Mouse (Mus musculus) limb, embryonic 11.5 days (tissue): ENCODE data around the gene Lrrc66. TPM values are rescaled to one million over a fixed set of nuclear protein-coding genes. Genes with fewer than 3 reads are reported as not detected.
"Not testable (repeated sequence)": the region's sequence is repeated elsewhere in the genome, so short reads cannot be mapped to it uniquely, and the experiment has no call there.

Experiments
- ATAC-seq: fragments of 200-750 bp; cut with Nextera tagmentation; 2 replicates; pipeline ENCODE4 v1.8.0; 2017; ENCODE audit warnings: low read depth; ENCODE audit not compliant: insufficient number of reproducible peaks, low FRiP score, low TSS enrichment
- DNase-seq: peaks from one replicate; pipeline ENCODE4 v3.0.0-alpha.2; 2015; ENCODE audit warnings: low spot score
- H3K27ac ChIP-seq: fragments of 300-500 bp; sonication (generic); replicated peaks from 2 replicates; pipeline ENCODE4 v1.5.1; 2014; ENCODE audit warnings: low read depth, mild to moderate bottlenecking, low read length
- H3K27me3 ChIP-seq: fragments of 300-500 bp; sonication (generic); 2 replicates; pipeline ENCODE4 v1.6.1; 2014; ENCODE audit warnings: mild to moderate bottlenecking, low read length, mixed read lengths; ENCODE audit not compliant: control insufficient read depth, insufficient read depth
- H3K36me3 ChIP-seq: fragments of 300-500 bp; sonication (generic); 2 replicates; pipeline ENCODE4 v1.6.1; 2014; ENCODE audit warnings: mild to moderate bottlenecking, low read length, moderate library complexity, mixed read lengths; ENCODE audit not compliant: control insufficient read depth, insufficient read depth
- H3K4me1 ChIP-seq: fragments of 300-500 bp; sonication (generic); 2 replicates; pipeline ENCODE4 v1.6.1; 2014; ENCODE audit warnings: low read length, mixed read lengths; ENCODE audit not compliant: control insufficient read depth, insufficient read depth
- H3K4me2 ChIP-seq: fragments of 300-500 bp; sonication (generic); 2 replicates; pipeline ENCODE4 v1.6.1; 2014; ENCODE audit warnings: low read depth, mild to moderate bottlenecking, moderate library complexity; ENCODE audit not compliant: severe bottlenecking
- H3K4me3 ChIP-seq: fragments of 300-500 bp; sonication (generic); 2 replicates; pipeline ENCODE4 v1.5.1; 2014; ENCODE audit warnings: low read depth, low read length
- H3K9ac ChIP-seq: fragments of 300-500 bp; sonication (generic); 2 replicates; pipeline ENCODE4 v1.6.1; 2014; ENCODE audit warnings: mild to moderate bottlenecking, low read length
- H3K9me3 ChIP-seq: fragments of 300-500 bp; sonication (generic); 2 replicates; pipeline ENCODE4 v1.6.1; 2016; ENCODE audit warnings: low read length; ENCODE audit not compliant: control insufficient read depth
- WGBS: fragments of 180-500 bp; shearing (Covaris S2); extraction: QIAGEN DNeasy Blood & Tissue Kit; methylation state at CpG from one replicate; pipeline ENCODE4 v1.1.7; 2014; 5-methylcytosine and 5-hydroxymethylcytosine counted together
- polyA plus RNA-seq: library from polyadenylated mRNA; unstranded; fragments of >200 nt; fragmentation: Nextera tagmentation; extraction: Ambion mirVana; gene quantifications from 2 replicates; pipeline ENCODE4 v1.2.1, GENCODE M21; 2014

Gene Lrrc66
- polyA plus RNA-seq, 1 experiment from 2014 or later = not detected

GRCm38 (mm10) chr5:73584011-73584410 is 48.3 kb downstream of the Lrrc66 start:
- not testable (repeated sequence) for ATAC-seq, H3K9me3 ChIP-seq, H3K27me3 ChIP-seq, H3K4me2 ChIP-seq, H3K4me1 ChIP-seq, H3K4me3 ChIP-seq, H3K9ac ChIP-seq, DNase-seq, H3K27ac ChIP-seq, H3K36me3 ChIP-seq
- WGBS = 82% methylated on average over 6 of the region's 6 CpGs

GRCm38 (mm10) chr5:73578131-73578530 is 54.2 kb downstream of the Lrrc66 start:
- no peaks in the 10 kb centered on the region for H3K4me1 ChIP-seq
- H3K36me3 ChIP-seq = no peaks in the 10 kb centered on the region
- no peak overlapping the region for H3K4me3 ChIP-seq
- H3K27me3 ChIP-seq = no peaks in the 10 kb centered on the region
- no peak overlapping the region for H3K4me2 ChIP-seq
- DNase-seq = no peak
- WGBS = 88% methylated on average over 3 of the region's 3 CpGs
- H3K27ac ChIP-seq = no peak overlapping the region
- no peaks in the 10 kb centered on the region for H3K9me3 ChIP-seq
- H3K9ac ChIP-seq = no peak overlapping the region
- ATAC-seq = no peak

- H3K27me3 ChIP-seq = no peaks in the 10 kb centered on the region
- no peaks in the 10 kb centered on the region for H3K9me3 ChIP-seq
- no peak overlapping the region for H3K4me3 ChIP-seq
- H3K27ac ChIP-seq = no peak overlapping the region
- WGBS = 77% methylated on average over 7 of the region's 7 CpGs
- no peaks in the 10 kb centered on the region for H3K36me3 ChIP-seq
- no peaks in the 10 kb centered on the region for H3K4me1 ChIP-seq
- ATAC-seq (no peak), DNase-seq (no peak)
- H3K9ac ChIP-seq = no peak overlapping the region
- H3K4me2 ChIP-seq = no peak overlapping the region
Measured at GRCm38 (mm10) chr5:73576708-73577107, 55.6 kb downstream of the Lrrc66 start.

- no peaks in the 10 kb centered on the region for H3K4me1 ChIP-seq
- no peaks in the 10 kb centered on the region for H3K27me3 ChIP-seq
- H3K4me3 ChIP-seq = no peak overlapping the region
- 92% methylated on average over 4 of the region's 4 CpGs for WGBS
- no peak overlapping the region for H3K9ac ChIP-seq
- DNase-seq (no peak), ATAC-seq (no peak)
- no peaks in the 10 kb centered on the region for H3K36me3 ChIP-seq
- no peak overlapping the region for H3K4me2 ChIP-seq
- no peaks in the 10 kb centered on the region for H3K9me3 ChIP-seq
- H3K27ac ChIP-seq = no peak overlapping the region
Measured at GRCm38 (mm10) chr5:73574616-73575015, 57.7 kb downstream of the Lrrc66 start.

GRCm38 (mm10) chr5:73573789-73574188 is 58.5 kb downstream of the Lrrc66 start:
- H3K36me3 ChIP-seq = no peaks in the 10 kb centered on the region
- H3K27me3 ChIP-seq = no peaks in the 10 kb centered on the region
- DNase-seq (no peak), ATAC-seq (no peak)
- H3K9me3 ChIP-seq = no peaks in the 10 kb centered on the region
- H3K27ac ChIP-seq = no peak overlapping the region
- no peaks in the 10 kb centered on the region for H3K4me1 ChIP-seq
- H3K4me2 ChIP-seq = no peak overlapping the region
- H3K4me3 ChIP-seq = no peak overlapping the region
- no peak overlapping the region for H3K9ac ChIP-seq
- 66% methylated on average over 7 of the region's 7 CpGs for WGBS

GRCm38 (mm10) chr5:73572846-73573245 is 59.5 kb downstream of the Lrrc66 start:
- ATAC-seq (no peak), DNase-seq (no peak)
- Histone ChIP-seq H3K9me3 (no peaks in the 10 kb centered on the region), H3K27me3 (no peaks in the 10 kb centered on the region), H3K9ac (no peak overlapping the region), H3K27ac (no peak overlapping the region), H3K36me3 (no peaks in the 10 kb centered on the region), H3K4me1 (no peaks in the 10 kb centered on the region), H3K4me3 (no peak overlapping the region), H3K4me2 (no peak overlapping the region)
- 95% methylated on average over 2 of the region's 2 CpGs for WGBS

- no peaks in the 10 kb centered on the region for H3K9me3 ChIP-seq
- H3K4me3 ChIP-seq = no peak overlapping the region
- H3K27me3 ChIP-seq = no peaks in the 10 kb centered on the region
- 89% methylated on average over 6 of the region's 6 CpGs for WGBS
- DNase-seq (no peak), ATAC-seq (no peak)
- no peak overlapping the region for H3K9ac ChIP-seq
- H3K4me2 ChIP-seq = no peak overlapping the region
- no peaks in the 10 kb centered on the region for H3K4me1 ChIP-seq
- H3K36me3 ChIP-seq = no peaks in the 10 kb centered on the region
- no peak overlapping the region for H3K27ac ChIP-seq
Measured at GRCm38 (mm10) chr5:73571395-73572156, 60.8 kb downstream of the Lrrc66 start.

GRCm38 (mm10) chr5:73569181-73569580 is 63.1 kb downstream of the Lrrc66 start:
- Histone ChIP-seq H3K4me2 (no peak overlapping the region), H3K36me3 (no peaks in the 10 kb centered on the region), H3K27me3 (no peaks in the 10 kb centered on the region), H3K4me1 (no peaks in the 10 kb centered on the region), H3K9me3 (no peaks in the 10 kb centered on the region), H3K27ac (no peak overlapping the region), H3K9ac (no peak overlapping the region), H3K4me3 (no peak overlapping the region)
- no peak for DNase-seq
- WGBS = 80% methylated on average over 5 of the region's 5 CpGs
- no peak for ATAC-seq

- Histone ChIP-seq H3K36me3 (no peaks in the 10 kb centered on the region), H3K27me3 (no peaks in the 10 kb centered on the region), H3K27ac (no peak overlapping the region), H3K4me3 (no peak overlapping the region), H3K4me2 (no peak overlapping the region), H3K9ac (no peak overlapping the region), H3K9me3 (no peaks in the 10 kb centered on the region), H3K4me1 (no peaks in the 10 kb centered on the region)
- no peak for DNase-seq
- 71% methylated on average over 4 of the region's 4 CpGs for WGBS
- ATAC-seq = no peak
Measured at GRCm38 (mm10) chr5:73566892-73567291, 65.4 kb downstream of the Lrrc66 start.
